Mouse (Mus musculus): ENCODE results near the gene Prr19. TPM values are rescaled to one million over a fixed set of nuclear protein-coding genes. Genes with fewer than 3 reads are reported as not detected.
A peak's percentile ranks its signal among the peaks of the same experiment; 100 is the strongest.

The Prr19 gene
- total RNA-seq, 2 experiments from 2014 or later, result not detected

DNA sequence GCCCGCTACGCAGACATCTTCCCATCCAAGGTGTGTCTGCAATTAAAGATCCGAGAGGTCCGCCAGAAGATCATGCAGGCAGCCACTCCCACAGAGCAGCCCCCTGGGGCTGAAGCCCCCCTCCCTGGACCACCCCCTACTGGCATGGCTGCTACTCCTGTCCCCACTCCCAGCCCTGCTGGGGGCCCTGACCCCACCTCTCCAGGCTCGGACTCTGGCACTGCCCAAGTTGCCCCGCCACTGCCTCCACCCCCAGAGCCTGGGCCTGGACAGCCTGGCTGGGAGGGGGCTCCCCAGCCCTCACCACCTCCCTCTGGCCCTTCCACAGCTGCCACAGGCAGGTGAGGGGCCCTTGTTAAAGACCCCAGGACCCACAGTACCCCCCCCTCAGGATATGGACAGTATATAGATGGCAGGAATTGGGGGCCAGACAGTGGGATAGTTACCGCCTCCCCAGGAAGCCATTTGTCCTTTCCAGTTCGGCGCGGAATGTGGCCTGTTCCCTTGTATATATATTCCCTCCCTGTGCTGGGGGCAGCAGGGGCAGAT lies 7.9 kb upstream of the Prr19 start:
- DNase-seq, result no peak

DNA sequence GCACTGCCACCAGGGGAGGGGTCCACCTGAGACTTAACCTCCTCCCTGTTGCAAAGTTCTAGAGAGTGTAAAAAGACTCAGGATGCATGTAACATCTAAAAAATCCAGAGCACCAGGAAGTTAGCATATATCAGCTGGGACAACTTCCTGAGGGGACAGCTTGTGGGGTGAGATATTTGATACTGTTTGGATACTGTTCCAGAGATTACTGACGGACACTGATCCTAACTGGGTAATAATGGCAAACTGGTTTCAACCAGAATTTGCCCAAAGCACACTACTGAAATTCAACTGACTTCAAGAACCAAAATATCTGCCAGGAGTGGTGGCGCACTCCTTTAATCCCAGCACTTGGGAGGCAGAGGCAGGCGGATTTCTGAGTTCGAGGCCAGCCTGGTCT lies 6.7 kb upstream of the Prr19 start:
- no peak for DNase-seq

DNA sequence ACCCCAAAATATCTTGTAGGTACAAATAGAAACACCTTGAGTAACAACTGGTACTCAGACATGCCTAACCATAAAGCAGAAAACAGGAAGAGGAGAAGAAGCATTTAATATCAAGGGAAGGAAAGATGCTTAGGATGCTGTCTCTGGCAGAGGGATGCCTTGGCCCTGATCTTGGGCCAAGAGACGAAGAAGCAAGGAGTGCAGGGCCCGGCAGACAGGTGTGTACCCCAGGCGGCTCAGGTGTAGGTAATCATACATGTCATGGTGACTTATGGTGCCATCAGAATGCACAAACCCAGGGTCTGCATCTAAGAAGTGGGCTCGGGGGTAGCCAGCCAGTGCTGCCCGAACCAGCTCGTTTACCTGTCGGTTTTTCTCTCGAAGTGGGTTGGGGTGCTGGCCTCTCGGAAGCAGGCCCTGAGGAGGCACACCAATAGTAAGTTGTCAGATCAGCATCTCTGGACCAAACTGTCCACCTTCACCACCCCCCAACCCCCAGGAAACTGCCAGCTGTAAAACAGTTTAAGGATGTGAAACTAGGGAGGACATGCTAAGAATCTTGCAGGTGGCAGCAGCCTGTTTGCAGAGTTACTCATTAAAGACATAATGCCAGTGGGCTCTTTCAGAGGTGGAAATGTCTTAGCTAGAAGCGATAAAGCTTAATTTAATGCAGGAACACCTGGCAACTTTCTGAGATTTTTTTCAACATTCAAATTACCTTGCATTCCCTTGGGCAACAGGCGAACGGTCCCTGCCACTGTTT lies 6.1 kb upstream of the Prr19 start:
- no peak for DNase-seq

DNA sequence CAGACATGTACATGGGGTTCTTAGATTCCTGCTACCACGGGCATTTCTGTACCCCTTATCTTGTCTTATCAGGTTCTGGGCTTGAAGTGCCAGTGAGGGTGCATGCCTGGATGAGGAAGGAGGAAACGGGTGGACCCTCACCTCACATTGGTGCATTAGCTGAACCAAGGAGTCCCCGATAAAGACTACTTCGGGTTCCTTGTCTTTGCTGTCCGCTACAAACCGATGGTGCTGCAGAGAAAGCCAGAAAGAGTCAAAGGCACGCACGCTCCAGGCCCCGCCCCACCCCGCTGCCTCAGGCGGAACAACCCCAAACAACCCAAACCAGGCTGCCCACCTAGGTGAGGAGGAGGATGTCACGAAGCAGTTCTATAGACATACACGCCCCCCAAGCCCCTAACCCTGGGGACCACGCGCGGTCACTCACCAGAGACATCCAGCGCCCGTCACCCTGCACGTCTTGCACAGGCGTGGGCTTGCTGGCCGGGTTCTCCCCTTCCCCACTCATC lies 4.2 kb upstream of the Prr19 start:
- peak; percentile 62 for DNase-seq

DNA sequence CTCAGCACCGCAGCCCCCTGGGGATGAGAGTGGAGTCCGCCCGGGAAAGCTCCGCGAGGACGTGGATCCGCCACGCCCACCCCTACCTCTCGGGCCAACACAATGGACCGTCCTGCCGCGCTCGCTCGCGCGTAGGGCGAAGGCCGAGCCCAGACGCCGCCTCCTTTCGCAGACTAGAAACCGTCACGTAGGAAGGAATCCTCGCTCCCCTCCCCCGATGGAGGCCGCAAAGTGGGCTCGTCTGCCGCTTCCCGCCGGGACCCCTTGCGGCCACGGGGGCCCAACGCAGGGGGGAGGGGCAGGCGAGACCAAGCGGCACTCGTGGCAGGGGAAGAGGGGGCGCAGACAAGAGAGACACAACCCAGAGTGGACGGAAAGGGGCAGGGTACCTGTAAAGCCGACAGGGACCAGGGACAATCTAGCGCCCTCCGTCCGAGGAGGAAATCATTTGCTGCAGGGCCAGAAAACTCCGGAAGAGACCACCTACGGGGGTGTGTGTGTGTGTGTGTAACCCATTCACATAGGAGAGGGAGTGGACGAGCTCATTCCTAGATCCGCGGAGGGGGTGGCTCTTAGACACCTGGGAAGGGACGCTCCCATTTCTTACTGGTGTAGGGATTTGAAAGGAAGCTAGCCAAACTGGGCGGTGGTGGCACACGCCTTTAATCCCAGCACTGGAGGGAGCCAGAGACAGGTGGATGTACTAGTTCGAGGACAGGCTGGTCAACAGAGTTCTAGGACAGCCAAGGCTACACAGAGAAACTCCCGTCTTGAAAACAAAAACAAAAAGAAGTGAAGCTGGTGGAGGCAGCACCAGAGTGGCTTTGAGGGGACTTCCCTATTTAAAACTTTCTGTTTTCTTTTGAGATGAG lies 3.5 kb upstream of the Prr19 start, which contains the start of gene Pafah1b3:
Gene Pafah1b3 (minus strand): TSS at position 533 of the 872 bp plus-strand sequence.
- DNase-seq, result peak; percentile 83

DNA sequence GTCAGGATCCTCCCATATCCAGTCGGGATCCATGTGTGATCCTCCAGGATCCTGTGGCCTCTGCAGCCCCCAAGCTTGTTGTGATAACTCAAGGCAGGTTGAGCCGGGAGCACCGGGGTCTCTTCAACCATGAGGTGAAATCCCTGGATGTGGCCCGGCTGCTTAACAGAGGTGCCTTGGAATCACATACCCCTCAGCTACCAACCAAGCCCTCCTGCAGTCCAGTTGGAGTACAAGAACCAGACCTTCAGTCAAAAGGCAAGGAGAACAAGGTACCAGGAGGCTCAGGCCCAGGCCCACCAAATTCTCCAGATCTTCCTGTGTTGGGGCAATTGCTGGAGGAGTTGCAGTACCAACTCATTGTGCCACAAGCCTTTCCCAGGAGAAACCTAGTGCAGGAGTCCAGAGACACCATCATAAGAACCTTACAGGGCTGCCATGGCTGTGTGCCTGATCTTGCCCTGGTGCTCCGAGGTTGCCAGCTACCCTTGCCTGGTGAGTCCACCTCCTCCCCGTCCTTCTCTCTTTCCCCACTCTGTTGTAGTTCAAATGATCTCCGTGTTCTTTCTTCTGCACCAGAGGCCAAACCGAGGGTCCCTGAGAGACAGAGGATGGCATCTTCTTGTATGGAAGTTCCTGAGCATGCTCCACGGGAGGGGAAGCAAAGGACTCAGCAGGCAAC lies 1.9 kb downstream of the Prr19 start:
- DNase-seq, result no peak

DNA sequence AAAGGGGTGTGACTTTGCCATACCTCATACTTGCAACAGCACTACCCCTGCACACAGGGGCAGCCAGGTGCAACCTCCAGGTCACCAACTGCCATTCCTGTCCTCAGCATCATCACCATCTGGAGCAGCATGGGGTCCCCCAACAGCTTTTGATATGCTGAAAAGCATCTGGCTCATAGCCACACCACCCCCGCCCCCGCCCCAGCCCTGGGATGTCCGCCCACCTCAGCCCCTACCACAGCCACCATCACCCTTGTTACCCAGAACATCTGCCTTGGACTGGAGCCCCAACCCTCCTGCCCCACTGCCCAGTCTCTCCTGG lies 2.4 kb downstream of the Prr19 start:
- no peak for DNase-seq

DNA sequence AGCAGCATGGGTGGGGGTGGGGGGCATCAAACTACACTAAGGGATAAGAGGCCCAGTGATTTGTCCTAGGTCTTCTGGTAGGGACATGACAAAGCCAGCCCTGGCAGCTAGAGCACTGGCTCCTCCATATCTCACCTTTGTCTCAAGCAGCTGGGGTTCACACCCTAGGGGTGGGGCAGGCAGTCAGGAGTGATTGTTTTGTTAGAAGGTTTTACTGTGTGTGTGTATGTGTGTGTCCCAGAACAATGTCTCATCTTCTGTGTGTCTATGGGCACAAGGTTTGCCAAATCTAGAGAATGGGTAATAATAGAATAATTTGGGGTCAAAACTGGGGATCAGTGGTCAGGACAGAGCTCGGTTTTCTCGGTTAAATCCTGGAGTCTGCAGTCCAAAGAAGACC lies 4.3 kb downstream of the Prr19 start:
- no peak for DNase-seq

DNA sequence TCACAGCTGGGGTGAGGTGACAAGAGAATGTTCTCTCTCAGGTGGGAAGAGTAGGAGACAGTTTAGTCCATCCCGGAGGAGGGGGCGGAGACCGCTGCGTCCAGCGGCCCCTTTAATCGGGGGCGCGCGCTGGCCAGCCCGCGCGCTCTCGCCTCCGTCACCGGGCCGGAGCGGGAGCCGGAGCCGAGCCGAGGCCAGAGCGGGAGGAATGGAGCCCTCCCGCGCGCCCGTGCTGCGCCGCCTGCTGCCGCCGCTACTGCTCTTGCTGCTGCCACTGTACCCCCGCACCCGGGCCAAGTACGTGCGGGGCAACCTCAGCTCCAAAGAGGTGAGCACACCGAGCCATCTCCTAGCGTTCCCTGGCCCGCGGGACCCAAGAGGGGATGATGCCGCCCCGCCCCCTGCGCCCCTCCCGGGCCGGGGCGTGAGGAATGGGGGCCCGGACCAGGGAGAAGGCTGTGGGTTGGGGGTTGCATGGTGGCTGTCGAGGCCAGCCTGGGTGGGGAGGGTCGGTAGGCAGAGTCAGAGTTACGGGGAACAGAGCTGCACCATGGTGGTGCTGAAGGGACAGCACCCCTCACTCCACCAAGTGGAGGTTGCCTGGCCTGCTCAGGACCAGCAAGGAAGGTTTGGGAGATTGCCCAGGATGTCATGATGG lies 4.9 kb downstream of the Prr19 start, which contains the start of gene Tmem145:
Gene Tmem145 (plus strand): TSS at position 151 of the 658 bp plus-strand sequence.
- peak; percentile 65 for DNase-seq

DNA sequence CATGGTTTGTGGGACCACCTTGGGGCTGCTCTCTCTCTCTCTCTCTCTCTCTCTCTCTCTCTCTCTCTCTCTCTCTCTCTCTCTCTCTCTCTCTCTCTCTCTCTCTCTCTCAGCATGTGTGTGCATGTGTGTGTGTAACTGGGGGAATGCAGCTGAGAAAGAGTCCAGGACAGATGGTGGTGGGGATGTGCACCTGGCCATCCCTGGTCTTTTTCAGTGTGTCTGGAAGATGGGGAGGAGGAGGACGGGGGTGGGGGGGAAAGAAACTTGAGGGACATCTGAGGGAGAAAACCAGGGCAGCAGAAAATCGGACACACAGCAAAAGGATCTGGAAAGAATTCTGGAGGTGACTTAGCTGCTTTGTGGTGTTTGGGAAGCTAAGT lies 5.4 kb downstream of the Prr19 start:
- DNase-seq, result no peak

DNA sequence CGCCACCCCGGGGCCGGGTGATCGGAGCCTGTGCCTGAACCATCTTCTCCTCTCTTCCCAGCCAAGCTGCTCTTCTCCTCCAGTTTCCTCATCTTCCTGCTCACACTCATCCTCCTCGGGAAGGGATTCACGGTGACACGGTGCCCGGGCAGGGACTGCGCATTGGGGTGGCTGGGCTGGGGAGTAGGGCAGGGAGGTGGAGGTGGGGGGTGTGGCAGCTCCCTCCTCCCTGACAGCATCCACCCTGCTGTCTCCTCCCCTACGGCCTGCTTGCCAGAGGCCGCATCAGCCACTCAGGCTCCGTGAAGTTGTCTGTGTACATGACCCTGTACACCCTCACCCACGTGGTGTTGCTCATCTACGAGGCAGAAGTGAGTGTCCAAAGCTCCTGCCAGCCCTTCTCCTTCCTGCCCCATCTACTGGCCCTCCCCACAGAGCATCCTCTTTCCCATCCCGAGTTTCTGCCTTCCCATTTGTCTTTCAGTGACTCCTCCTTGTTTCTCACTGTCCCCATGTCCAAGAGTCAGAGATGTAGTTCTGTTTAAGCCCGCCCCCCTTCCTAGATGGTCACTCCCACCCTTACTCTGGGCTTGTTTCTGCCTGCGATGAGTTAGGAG lies 7.6 kb downstream of the Prr19 start:
- DNase-seq, result no peak

DNA sequence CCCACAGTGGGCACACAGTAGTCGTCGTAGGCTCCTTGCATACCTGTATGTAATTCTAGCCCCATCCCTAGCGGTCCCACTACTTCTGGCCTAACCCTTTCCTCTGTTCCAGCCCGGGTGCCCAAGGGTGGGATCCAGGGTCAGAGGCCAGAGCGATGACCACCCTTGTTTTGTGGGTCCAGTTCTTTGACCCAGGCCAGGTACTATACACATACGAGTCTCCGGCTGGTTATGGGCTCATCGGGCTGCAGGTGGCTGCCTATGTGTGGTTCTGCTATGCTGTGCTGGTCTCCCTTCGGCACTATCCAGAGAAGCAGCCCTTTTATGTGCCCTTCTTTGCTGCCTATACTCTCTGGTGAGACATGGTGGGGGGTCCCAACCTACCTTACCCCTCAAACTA lies 8.2 kb downstream of the Prr19 start:
- no peak for DNase-seq

DNA sequence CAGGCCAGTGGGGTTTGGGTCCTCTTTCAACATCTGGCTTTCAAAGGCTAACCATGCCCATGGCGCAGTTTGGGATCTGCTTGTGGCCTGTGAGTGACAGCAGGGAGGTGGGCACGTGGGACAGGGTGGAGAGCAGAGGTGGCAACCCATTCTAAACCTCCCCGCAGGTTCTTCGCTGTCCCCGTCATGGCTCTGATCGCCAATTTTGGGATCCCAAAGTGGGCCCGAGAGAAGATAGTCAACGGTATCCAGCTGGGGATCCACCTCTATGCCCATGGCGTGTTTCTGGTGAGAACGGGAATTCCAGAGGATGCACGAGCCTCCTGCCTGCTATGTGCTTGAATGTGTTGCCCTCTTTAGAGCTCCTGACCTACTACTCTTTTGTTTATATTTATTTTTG lies 10.0 kb downstream of the Prr19 start:
- no peak for DNase-seq

DNA sequence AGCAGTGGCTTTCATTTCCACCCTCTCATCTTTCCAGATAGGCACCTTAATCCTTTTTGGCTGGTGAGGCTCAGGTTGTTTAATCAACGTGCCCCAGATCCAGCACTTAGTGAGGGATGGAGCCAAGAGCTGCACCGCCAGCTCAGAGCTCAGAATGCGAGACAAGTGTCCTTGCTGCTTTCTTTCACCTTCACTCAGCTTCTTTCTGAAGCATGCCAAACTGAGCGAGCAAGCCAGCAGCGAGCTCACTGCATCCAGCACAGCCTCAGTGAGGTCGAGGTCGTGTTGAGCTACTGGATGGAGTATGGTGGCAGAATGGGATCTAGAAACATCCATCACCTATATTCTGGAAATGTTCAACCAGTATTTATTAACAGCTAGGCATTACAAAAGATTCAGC lies 12.1 kb downstream of the Prr19 start:
- DNase-seq, result peak; percentile 35

DNA sequence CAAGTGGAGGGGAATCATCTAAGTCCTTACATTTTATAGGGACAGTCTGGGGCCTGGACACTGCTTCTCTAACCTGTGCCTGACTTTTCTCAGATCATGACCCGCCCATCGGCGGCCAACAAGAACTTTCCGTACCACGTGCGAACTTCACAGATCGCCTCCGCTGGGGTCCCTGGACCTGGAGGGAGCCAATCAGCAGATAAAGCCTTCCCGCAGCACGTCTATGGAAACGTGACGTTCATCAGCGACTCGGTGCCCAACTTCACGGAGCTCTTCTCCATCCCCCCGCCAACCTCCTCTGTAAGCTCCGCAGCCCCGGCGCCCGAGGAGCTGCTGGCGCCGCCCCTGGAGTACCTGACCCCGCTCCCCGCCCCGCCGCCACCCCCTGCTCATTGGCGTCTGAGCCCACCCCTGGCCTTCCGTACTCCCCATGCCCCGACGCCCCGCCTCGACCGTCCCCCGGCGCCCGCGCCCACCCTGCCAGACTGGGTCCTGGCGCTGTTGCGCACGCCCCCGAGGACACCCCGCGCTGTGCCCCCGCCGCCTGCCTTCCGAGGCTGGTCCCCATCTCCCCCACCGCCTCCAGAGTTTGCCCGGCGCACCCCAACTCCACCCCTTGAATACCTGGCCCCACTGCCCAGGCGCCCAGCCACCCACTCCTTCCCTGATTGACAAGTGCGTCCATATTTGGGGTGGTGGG lies 13.5 kb downstream of the Prr19 start:
- no peak for DNase-seq

DNA sequence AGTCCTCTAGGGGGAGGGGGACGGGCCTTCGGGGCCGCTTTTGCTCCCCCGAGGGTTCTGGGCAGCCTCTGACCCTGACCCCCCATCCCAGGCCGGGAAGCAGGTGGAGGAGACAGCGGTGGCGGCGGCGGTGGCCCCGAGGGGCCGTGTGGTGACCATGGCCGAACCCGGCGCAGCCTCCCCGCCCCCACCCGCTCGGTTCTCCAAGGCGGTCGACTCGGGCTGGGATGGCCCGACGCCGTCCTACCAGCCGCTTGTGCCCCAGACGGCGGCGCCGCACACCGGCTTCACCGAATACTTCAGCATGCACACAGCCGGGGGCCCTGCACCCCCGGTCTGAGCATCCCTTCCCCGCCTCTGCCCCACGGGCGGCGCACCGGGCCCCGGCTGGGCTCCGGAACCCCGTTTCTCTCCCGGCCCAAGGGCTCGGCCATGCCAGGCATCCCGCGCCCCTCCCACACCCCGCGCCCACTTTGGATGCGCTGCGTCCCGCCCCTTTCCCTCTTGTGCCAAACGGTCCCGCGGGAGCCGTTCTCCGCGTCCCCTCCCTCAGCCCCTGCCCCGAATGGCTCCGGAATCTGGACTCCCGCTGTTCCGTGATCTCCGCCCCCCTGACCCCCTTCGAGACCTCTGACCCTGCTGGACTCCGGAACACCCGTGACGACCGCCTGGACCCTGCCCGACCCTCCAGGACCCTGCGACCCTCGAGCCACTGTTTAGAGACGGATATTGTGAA lies 14.3 kb downstream of the Prr19 start:
- peak; percentile 76 for DNase-seq

DNA sequence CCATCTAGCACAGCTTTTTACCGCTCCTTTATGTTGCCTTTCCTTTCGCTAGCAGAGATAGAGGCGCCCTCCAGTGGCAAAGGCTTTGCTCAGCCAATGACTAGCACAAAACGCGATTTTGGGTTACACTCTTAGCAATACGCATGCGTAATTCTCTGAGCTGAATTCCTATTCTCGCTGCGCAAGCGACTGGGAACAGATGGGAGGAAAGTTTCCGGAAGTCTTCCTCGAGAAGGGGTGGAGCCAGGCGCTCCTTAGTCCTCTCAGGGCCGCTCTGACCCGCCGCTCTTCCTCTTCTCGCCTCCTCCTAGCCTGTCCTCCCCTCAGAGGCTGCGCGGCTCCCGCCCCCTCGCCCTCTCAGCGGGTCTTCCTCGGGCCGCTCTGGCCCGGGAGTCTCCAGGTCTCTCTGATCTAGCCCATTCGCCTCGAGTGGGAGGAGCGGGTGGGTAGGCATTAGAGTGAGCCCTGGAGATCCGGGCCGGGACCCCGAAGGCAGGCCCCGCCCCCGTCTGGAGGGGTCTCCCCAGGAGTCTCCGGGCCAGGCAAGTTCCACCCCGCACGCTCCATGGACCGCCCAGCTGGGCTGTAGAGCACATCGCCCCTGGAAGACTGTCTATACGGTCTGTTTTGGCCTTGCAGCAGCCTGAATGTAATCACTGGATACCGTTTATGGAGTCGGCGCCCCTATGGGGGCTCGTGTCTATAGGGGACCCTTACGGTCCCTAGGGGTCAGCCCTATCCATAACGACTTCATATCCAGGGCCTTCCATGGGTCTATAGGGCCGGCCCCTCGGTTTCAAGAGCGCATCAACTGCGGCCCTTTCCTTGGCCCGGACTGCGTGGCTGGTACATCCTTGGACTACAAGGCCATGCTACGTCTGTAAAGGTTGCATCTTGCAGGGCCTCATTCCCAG lies 15.6 kb downstream of the Prr19 start, which contains the start of gene Megf8:
Gene Megf8 (plus strand): TSS at position 633 of the 914 bp plus-strand sequence.
- DNase-seq, result peak; percentile 95

DNA sequence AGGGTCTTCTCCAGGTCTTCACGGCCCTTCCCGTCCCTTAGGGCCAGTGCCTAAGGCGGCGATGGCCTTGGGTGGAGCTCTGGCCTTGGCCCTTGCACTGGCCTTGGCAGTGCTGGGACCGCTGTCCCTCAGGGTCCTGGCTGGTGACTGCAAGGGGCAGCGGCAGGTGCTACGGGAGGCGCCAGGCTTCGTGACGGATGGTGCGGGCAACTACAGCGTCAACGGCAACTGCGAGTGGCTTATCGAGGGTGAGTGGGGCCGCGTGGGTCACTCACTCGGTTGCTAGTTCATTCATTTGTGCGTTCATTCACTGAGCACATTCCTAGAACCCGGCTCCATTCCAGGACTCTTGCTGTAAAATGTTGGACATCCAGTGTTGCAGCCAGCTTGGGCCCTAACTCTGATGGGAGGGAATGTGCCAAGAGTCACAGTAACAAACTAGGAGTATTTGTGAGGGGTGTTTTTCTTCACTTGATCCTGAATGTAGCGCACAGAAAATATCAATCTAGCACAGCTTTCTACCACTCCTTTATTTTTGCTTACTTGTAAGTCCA lies 16.3 kb downstream of the Prr19 start:
- DNase-seq, result peak; percentile 66

Data from adrenal gland, postnatal 10 days (tissue).